Mouse (Mus musculus) C2C12 (cell line): ENCODE data around the gene Smarca1.

Experiments
- CTCF ChIP-seq: IDR thresholded peaks from one replicate; pipeline ENCODE4 v1.5.1; 2011; ENCODE audit not compliant: control insufficient read depth, insufficient read depth, insufficient read length
- MAX ChIP-seq: IDR thresholded peaks from one replicate; pipeline ENCODE4 v1.6.1; 2011; ENCODE audit warnings: mild to moderate bottlenecking, control low read depth
- MYOD1 ChIP-seq: IDR thresholded peaks from one replicate; pipeline ENCODE4 v1.6.1; 2011; ENCODE audit warnings: low read depth; ENCODE audit not compliant: control insufficient read depth, insufficient read length
- MYOG ChIP-seq: IDR thresholded peaks from one replicate; pipeline ENCODE4 v1.6.1; 2011; ENCODE audit not compliant: control insufficient read depth, insufficient read length; ENCODE audit errors: extremely low read depth
- USF1 ChIP-seq: IDR thresholded peaks from one replicate; pipeline ENCODE4 v1.6.1; 2011; ENCODE audit warnings: low read depth, mild to moderate bottlenecking, control low read depth, moderate library complexity

DNA sequence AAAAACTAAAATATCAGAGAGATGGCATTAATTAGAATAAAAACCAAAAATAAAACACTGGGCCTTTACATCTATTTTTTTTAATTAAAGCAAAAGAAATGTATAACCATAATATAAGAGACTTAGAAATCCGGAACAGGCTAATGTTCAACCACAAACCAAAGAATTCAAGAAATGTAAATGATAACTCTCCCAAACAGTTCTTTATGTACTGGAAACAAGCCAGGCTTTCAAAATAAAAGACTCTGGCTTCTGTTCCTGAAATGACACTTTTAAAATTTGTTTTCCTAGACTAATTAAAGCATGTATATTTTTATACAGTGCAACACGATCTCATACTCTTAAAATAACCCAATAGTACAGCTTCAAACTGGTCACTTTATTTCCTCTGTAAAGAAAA, 5.4 kb downstream of the Smarca1 start:
- TF ChIP-seq CTCF (no peak), USF1 (no peak), MYOD1 (no peak), MYOG (no peak), MAX (no peak)
